Mouse (Mus musculus): ENCODE results near the gene Apol7e.
"Not testable (repeated sequence)": the region's sequence is repeated elsewhere in the genome, so short reads cannot be mapped to it uniquely, and the experiment has no call there.

Apol7e gene

DNA sequence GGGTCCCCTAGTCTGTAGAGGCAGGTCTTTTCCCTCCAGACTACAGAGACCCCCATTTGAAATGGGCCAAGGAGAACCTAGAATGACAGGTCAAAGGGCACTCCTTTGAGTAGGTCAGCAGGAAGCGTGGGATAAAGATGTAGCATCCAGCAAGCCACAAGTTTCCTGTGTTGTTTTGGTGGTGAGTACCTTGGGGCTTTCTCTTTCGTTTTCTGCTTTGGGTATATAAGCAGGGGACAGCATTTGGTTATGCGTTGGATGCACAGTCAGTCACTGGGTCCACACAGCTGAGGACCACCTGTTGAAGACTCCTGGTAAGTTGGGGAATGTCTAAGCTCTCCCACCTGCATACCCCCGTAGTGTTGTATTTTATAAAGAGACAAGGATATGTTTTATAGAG, at the start of gene Apol7e:
Apol7e (plus strand) TSS at position 202 of the 400 bp plus-strand sequence.
- peak; percentile 73 for DNase-seq (ENCODE audit: low read depth)

DNA sequence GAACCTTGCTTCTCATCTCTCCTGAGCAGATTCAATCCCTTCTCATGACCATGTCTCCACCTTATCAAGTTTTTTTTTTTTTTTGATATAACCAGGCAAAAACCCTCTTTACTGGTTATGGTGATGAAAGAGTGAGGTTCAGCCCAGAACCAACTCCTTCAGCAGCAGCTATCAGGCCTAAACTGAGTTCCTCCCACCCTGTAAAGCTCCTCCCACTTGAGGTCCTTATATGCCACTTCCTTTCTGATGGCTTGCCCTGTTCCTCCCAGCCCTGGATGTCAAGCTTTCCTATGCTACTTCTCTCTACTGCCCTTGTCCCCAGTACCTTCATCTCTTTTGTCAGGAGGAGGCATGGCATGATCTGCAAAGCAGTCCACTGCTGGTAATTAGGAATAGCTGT, 47.5 kb upstream of the Apol7e start:
- not testable (repeated sequence) for DNase-seq (ENCODE audit: low read depth)

DNA sequence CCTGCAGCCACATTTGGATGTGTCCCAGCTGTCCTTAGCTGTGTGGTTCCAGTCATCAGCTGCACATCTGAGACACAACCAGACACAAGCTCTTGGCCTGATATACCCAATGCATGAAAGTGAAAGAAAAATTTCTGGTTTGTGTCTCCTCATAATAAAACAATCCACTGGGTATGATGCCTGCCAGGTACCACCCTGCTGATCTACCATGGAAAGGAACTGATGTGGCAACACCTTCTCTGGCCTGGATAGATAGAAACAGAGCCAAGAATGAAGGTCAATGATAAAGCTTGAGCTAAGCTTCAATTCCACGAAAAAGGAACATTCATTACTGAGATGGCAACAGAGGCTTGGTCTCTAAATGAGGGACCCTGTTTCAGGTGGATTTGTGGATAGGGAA, 38.9 kb upstream of the Apol7e start:
- DNase-seq (ENCODE audit: low read depth): not testable (repeated sequence)

DNA sequence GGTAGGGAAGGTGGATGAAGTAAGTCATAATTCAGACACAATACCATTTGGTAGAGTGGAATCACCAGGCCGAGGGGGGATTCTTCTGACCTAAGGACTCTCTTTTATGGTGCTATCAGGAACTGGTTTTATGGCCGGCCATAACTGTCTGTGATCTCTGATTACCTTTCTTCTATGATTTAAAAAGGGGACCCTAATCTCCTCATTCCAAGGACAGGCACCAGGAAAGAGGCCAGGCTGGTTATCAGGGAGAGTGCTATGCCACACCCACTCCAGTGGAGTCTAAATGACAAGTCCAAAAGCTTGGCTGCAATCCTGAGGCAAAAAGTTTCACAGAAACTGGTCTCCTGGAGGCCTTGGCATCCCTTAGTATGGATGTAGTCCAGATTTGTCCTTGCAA, 36.8 kb upstream of the Apol7e start:
- not testable (repeated sequence) for DNase-seq (ENCODE audit: low read depth)

DNA sequence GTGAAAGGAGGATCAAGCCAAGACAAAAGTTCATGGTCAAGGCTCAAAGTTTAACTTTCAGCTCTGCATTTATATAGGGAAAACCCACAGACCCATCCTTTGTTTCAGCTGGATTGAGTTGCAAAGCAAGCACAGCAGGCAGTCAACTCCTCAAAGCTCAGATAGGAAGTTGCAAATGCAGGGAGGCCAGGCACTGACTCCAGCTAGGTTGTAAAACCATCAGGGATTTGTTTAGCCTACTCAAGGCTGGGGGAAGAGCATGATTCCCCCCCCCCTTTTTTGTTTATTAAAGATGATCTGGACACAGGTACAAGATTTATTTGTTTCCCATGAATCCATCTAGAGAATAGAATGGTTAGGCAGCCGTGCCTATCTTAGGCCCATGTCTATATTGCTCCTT, 24.6 kb upstream of the Apol7e start:
- not testable (repeated sequence) for DNase-seq (ENCODE audit: low read depth)

DNA sequence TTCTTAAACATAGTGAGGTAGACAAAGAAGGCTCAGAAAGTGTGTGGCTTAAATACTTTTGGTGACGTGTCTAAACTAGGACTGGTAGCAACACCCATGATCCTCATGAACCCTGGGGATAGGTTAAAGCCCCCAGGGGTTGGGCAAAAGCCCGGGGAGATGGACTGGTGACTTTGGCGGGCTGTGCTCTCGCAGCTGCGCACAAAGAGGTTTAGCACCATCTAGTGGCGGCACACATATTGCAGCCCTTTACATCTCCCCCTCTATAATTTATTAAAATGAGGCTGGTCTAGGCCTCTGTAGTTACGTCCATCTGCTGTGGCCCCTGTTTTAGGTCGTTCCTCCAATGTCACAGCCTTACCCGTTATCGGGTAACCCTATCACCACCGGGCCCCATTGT, 14.7 kb upstream of the Apol7e start:
- DNase-seq (ENCODE audit: low read depth): peak; percentile 62

DNA sequence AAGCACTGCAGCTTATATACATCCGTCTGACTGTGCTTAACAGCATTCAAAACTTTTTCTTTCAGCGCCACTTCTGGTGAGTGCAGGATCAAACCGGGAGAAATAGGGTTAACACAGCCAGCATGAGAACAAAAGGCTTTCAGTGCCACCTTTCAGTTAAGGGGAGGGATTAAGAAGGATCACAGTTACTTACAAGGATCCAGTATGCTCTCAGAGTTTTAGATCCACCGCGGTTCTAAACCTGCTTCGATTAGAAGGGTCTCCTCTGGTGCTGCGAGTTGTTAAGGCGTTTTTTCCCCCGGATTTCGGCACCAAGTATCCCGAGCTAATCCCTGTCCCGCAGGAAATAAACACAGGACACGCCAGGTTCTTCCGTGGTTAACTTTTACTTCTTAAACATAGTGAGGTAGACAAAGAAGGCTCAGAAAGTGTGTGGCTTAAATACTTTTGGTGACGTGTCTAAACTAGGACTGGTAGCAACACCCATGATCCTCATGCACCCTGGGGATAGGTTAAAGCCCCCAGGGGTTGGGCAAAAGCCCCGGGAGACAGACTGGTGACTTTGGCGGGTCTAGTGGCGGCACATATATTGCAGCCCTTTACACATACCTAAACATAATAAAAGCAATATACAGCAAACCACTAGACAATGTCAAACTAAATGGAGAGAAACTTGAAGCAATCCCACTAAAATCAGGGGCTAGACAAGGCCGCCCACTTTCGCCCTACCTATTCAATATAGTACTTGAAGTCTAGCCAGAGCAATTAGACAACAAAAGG, 6.9 kb upstream of the Apol7e start:
- not testable (repeated sequence) for DNase-seq (ENCODE audit: low read depth)

DNA sequence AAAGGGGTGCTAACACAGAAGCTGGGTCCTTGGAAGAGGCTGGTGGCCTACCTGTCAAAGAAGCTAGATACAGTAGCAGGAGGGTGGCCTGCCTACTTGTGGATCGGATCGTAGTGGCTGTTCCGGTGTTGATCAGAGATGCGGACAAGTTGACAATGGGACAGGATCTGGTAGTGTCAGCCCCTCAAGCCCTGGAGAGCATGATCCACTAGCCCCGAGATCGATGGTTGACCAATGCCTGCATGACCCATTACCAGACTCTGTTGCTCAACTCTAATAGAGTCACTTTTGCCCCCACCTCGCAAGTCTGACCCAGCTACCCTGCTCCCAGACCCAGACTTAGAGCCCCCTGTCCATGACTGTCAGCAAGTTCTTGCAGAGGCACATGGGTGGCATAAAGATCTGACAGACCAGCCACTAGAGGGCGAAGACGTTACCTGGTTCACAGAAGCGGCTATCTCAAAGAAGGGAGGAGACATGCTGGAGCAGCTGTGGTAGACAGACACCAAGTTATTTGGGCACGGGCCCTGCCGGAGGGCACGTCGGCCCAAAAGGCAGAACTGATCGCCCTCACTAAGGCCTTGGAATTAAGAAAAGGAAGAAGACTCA, 3.9 kb upstream of the Apol7e start:
- peak; percentile 81 for DNase-seq (ENCODE audit: low read depth)

DNA sequence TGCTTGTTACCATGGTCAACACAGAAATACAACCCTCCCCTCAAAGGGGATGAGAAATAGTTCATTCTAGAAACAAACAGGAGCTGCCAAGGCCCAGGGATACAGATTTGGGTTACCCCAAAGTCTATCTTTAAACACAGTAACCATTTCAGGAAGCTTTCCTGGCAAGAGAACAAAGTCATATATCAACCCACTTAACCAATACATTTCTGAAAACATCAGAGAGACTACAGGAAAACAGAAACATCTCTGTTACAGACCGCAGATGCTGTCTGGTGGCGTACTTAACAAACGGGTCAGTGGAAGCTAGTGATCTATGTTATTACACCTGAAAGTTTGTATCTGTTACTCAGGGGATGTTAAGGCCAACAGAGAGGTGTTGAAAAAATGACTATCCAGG, 6.6 kb downstream of the Apol7e start:
- not testable (repeated sequence) for DNase-seq (ENCODE audit: low read depth)

DNA sequence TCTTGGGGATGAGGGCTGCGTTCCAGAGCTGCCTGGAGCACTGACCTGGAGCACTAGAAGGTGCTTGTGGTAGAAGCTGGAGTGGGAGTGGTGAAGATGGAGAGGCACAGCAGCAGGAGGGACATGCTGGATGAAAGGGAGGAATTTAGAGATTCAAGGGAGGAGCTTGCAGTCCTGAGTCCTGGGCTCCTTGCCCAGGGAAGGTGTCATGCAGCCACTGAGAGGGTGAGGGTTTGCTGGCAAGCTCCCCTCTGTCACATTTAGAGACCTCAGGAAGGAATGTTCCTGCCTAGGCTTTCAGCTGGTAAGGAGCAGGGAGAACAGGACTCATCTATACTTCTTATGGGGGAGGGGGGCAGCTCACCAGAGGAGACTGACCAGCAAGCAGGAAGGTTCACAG, 10.3 kb downstream of the Apol7e start:
- DNase-seq (ENCODE audit: low read depth): not testable (repeated sequence)

DNA sequence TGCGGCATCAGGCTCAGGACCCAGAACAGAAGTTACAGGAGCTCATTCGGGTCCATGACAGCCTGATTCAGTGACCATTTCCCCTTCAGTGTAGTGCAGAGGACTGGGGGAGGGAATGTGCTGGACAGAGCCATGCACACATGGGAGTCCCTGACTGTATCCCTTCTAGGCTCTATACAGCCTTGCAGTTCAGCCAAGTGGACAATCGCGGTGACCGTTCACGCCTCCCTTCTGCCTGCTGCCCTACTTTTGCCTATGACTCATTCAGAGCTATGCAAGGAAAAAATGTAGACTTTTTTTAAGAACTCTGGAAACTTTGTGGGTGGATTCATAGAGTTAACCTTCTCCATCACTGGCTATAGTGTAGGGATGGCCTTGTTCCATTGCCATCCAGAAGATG, 19.6 kb downstream of the Apol7e start:
- DNase-seq (ENCODE audit: low read depth): not testable (repeated sequence)

DNA sequence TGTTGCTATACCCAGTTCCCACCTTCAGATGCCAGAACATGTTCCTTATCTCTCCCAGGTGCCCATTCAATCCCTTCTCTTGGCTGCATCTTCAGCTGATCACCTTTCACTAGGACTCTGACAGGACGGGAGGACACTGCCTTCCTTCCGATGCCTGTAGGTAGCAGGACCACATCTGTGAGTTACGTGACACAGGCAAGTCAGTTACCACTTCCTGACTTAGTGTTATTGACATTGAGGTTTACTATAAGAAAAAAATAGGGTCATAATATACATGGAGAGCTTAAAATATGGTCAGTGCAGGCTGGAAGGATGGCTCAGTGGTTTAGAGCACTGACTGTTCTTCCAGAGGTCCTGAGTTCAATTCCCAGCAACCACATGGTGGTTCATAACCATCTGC, 22.9 kb downstream of the Apol7e start:
- DNase-seq (ENCODE audit: low read depth): not testable (repeated sequence)

DNA sequence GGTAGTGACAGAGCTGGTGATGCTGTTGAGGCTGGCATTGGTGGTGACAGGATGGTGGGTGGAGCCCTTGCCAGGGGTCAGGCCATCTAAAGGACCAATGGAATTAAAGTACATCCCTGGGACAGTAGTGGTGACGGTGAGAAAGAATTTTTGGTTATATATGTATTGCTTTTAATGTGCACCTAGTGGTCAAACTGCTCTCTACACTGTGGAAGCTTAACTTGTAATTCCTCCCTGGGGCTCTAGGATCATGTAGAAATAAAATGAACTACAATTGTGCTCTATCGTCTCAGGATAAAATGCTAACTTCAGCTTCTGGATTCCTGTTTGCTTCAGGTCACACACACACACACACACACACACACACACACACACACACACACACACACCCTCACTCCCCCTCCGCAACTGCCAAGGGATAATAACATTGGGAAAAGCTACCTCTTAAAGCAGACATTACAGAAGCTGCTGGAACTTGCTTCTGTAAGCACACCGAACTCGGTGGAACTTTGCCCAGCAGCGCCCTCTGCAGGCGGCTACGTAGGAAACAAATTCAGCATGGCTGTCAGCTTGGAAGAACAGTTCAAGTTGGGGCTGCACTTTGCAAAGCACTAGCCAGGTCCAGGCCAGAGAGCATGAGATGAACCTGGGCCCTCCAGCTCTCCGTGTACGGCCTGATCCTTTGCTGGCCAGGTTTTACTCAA, 25.7 kb downstream of the Apol7e start:
- not testable (repeated sequence) for DNase-seq (ENCODE audit: low read depth)

DNA sequence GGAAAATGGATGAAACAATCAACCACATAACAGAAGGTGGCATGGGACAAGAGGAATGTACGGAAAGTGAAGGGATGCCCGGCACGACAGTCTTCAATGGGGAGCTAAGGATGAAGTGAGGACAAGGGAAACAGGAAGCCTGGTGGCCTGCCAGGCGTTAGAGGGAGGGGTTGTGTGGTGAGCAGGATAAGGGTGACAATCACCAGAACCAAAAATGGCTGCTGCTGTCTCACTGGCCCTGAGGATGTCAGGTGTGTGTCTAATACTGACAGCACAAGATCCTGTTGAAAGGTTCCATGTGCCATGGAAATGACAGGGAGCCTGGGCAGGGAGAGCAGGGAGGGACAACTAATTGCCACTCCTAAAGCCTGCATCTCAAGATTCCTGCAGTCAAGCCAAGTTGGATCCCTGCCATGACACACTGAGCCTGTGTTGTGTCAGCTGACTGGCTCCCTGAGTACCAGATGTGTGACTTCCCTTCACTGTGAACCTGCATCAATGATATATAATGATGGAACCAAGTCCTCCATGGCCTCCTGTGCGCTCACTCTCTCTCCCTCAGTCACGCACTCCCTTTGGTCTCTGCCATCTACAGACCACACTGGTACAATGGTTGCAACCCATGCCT, 26.9 kb downstream of the Apol7e start:
- not testable (repeated sequence) for DNase-seq (ENCODE audit: low read depth)

DNA sequence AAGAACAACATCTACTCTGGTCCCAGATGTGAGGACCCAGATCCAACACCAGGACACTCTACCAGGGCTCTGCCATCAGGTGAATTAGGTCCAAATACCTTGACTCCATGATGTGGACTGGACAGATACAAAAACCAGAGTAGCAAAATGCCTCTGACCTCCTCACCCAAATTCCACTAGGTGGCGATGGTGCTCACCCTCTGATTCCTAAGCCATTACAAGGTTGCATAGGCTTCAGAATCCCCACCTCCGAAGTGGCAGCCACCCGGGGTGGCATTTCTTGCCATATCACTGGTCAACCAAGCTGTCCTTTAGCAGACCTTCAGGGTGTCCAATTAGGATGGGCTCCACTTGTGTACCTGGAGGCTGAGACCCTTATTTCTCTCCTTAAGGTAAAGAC, 28.5 kb downstream of the Apol7e start:
- peak; percentile 64 for DNase-seq (ENCODE audit: low read depth)

DNA sequence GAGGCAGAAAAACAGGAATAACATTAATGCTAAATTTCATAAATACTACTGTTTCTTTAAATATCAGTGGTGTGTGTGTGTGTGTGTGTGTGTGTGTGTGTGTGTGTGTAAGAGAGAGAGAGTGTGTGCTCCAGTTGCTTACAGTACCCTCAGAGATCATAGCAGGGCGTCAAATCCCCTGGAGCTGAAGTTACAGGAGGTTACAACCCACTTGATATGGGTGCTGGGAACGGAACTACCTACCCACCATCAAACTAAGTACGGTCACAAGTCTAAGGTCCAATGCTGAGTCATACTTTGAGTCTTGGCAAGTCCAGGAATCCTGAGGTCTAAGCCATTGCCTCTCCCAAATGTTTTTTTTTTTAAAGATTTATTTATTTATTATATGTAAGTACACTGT, 29.1 kb downstream of the Apol7e start:
- not testable (repeated sequence) for DNase-seq (ENCODE audit: low read depth)

DNA sequence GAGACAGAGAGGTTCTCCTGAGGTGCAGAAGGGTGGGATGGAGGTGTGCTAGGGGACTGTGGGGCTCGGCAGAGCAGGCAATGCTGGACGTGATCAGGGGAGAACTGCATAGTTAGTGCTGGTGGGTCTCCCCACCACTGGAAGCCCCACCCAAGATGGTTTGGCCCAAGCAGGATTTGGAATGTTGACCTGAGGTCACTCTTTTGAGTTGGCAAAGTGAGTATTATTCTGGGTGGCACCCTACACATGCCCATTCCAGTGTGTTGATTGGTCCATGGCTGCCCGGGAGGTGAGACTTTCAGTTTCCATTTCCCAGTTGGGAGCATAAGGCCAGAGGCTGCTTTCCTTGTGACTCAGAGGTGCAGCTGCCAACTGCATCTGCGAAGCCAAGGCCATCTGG, 30.1 kb downstream of the Apol7e start, which contains the start of gene Apol9b:
Apol9b (plus strand) TSS at position 301 of the 400 bp plus-strand sequence.
- not testable (repeated sequence) for DNase-seq (ENCODE audit: low read depth)

DNA sequence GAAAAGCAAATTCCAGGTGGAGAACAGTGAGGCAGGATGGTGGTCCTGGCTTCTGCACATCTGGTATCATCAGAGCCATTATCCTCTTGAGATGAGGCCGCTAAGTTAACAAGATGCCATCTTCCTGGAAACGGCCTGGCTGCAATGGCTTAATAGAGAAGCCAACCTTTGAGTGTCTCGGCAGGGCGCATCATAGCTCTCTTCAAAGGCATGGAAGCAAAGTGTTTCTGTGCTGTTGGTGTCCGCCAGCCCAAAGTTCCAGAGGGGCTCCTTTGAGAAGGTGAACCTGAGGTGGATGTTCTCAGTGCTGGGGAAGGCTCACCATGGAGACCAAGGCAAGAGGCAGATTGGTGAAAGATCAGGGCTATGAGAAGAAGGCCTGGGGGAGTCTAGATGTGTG, 32.9 kb downstream of the Apol7e start:
- DNase-seq (ENCODE audit: low read depth): peak; percentile 10

DNA sequence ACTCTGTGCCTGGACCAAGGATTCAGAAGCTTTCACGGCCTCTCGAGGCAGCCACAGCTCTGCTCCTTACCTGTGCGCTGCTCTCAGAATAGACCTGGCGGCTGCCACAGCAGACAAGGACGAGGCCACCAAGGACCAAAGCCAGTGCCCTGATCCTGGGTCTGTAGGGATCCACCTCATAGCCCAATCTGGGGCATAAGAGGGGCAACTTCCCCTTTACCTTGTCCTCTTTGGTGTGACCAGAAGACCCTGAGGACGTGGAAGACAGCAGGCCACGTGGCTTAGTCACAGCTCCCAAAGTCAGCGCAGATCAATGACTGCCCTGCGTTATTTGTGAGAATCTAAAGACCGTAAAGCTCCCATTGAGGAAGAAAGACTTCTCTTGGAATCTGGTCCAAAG, 34.2 kb downstream of the Apol7e start:
- DNase-seq (ENCODE audit: low read depth): not testable (repeated sequence)

DNA sequence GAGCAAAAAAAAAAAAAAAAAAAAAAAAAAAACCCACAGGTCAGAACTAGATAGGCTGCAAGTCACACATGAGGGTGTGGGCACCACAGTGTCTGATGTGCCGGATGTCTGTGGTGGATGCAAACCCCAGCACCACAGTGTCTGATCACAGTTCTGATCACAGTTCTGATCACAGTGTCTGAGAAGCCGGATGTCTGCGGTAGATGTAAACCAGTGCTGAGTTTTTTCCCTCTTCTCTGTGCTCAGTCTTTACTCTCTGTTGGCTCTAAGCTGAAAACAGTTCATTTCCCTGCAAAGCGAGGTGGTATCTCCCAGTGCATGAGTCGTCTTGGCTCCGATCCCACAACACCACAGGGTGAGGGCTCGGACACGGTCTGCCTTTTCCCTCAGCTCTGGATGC, 34.7 kb downstream of the Apol7e start:
- peak; percentile 92 for DNase-seq (ENCODE audit: low read depth)

DNA sequence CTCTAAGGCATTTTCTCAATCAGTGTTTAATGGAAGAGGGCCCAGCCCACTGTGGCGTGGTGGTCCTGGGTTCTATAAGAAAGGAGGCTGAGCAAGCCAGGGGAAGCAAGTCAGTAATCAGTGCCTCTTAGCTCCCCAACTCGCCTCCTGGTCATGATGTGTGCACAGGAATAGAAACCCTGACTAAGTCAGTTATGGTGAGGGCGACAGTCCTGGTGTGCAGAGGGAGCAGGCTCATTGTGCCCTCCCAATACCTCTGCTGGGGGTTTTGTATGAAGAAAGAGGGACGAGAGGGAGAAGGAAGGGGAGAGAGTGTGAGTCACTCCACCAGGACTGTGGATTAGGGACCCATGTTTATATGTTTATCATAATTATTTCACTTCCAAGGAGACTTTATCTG, 35.2 kb downstream of the Apol7e start:
- not testable (repeated sequence) for DNase-seq (ENCODE audit: low read depth)

All from induced T-regulatory cell, adult 2 months (primary cell).